Mouse (Mus musculus) large intestine, adult 2 months (tissue): ENCODE results near the gene Eif4b. TPM values are rescaled to one million over a fixed set of nuclear protein-coding genes. Genes with fewer than 3 reads are reported as not detected.

Source experiments
- DNase-seq: peaks from one replicate; pipeline ENCODE4 v3.0.0-alpha.2; 2012; ENCODE audit warnings: low read depth, low spot score
- WGBS: fragments of 180-500 bp; shearing (Covaris S2); methylation state at CpG from one replicate; pipeline ENCODE4 v1.1.7; 2018; 5-methylcytosine and 5-hydroxymethylcytosine counted together
- polyA plus RNA-seq: library from polyadenylated mRNA; depleted of rRNA; stranded (reverse); fragments of >200 nt; gene quantifications from 2 replicates; pipeline ENCODE4 v1.2.3, GENCODE M21; 2012

Eif4b gene
- polyA plus RNA-seq, 1 experiment: 58.6 TPM

DNA sequence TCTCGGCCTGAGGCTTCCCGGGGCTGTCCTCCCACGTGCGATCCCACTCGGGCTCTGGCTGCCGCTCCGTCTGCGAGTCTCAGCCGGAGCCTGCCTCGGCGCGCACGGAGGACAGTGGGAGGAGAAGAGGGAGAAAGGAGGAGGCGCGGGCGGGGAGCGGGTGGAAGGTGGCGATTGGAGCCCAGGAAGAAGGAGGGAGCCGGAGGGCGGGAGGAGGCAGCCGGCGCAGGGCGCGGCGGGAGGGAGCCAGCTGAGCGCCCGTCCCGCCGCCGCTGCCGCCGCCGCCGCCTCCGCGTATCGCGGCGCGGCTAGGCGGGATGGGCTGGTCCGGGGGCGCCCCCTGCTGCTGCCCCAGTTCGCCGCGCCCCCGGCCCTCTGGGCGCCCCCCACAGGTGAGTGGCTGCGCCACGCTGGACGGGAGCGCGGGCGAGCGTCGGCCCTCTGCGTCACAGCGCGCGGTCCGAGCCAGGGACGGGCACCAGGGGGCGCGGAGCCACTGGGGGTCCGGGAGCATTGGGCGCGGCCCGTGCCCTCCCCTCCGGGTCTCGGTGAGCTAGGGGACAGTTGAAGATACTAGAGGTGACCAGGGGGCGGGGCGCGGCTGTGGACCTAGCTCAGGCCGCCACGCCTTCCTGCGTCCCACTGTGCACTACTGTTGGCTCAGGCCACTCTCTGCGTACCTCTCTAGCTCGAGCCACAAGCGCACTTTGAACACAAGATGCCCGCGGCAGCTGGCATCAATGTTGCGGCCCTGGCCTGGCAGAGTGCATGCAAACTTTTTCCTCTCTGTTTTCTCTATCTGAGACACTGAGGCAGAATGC, 26.8 kb downstream of the Eif4b start, which contains the start of gene Tns2:
Tns2 (plus strand) TSS at position 253 of the 821 bp plus-strand sequence.
- WGBS: under 1% methylated on average over 71 of the region's 82 CpGs
- DNase-seq: no peak

DNA sequence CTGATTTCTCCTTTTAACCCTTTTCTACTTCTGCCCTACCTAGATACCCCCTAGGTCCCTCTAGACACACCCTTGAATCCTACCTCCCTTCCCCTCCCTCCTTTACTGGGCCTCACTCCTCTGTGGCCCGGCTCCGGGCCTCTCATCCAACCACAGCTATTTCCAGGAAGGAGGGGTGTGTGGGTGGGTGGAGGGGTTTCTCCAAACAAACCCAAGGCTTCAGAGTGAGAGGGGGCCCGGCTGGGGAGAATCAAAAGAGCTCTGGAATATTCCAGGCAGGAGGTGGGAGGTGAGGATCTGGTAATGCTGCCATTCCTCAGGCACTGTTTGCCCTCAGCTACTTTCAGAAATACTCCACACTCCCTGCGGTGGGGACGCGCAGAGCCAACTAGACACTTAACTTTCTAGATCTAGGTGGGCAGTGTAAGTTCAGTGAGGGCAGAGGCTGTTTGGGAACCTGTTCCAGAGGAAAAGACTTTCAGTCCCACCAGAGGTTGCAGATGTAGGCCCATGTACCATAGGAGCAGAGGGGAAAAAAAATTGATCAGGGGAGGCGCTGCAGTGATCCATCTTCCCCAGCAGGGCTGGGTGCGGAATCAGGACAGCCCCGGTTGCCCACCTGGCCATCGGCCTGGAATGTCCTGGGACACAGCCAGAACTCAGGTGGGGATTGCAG, 27.6 kb downstream of the Eif4b start:
- 31% methylated on average over 10 of the region's 10 CpGs for WGBS
- DNase-seq: no peak

- DNase-seq: no peak
- WGBS: 17% methylated on average over 11 of the region's 11 CpGs
Measured at GRCm38 (mm10) chr15:102101672-102102541, 28.3 kb downstream of the Eif4b start.

DNA sequence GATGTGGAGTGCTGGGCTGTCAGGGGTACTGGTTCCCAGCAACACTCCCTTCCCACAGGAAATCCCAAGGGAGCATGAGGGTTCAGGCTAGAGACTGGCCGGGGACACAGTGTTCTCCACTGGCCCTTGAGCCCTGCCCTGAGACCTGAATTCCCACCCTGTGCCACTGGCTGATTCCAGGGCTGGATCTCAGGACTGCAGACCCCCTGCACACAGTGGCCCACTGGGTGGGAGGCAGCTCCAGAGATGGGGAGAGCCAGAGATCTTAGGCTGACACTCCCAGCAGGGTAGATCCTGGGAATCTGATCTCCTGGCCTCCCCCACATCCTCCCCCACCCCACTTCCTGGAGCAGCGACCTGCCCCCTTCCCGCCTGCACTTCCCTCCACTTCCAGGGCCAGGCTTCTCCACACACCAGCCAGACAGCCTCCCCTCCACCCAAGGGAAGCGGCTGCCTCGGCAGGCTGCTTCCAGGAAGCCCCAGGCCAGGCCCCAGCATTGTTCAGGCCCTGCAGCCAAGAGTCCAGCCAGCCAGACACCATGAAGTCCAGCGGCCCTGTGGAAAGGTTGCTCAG, 29.1 kb downstream of the Eif4b start:
- 19% methylated on average over 6 of the region's 6 CpGs for WGBS
- DNase-seq: no peak

- no peak for DNase-seq
Measured at GRCm38 (mm10) chr15:102103371-102103946, 29.9 kb downstream of the Eif4b start.

DNA sequence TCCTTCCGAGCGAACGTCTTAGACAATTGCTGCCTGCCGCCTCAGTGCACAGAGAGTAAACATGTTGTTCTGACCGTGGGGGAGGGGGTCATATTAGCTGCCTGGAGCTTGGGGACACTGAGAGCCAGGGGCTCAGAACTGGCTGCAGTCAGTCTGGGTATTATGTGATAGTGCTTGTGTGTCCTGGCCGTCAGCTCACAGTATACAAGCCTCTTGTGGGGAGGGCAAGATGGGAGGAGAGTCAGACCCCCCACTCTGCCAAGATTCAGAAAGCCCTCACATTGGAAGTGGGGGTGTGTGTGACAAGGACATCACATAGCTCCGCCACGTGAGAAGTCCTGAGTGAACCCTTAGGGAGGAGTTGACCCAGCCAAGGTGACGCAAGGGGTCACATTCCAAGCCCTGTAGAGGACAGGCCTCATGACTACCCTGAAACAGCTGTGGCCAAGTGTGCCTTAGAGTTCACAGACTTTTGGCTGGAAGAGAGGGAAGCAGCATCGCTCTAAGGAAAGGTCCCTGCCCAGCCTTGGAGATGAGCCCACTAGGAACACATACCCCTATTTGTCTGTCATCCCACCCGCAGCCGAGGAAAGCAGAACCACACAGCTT, 30.5 kb downstream of the Eif4b start:
- no peak for DNase-seq
- 60% methylated on average over 12 of the region's 12 CpGs for WGBS

More at GRCm38 (mm10) chr15:102103371-102103946, 29.9 kb downstream of the Eif4b start:
- WGBS: 55% methylated on average over 14 of the region's 14 CpGs

DNA sequence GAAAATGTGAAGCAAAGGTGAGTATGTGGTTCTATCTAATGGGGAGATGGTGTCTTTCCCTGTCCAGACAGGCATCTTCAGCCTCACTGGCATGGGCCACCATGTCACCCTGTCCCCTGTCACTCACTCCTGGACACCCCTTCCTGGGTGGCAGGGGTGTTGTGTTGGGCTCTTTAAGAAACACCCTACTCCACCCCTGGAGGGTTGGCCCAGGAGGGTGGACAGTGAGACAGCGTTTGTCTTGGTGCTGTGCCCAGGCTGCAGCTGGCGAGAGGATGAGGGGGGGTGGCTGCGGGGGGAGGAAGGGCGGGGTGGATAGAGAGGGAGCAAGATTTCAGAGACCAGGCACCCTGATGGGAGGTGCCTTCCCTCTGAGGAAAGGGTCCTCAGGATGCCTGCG, 31.8 kb downstream of the Eif4b start:
- 1% methylated on average over 5 of the region's 5 CpGs for WGBS
- no peak for DNase-seq

DNA sequence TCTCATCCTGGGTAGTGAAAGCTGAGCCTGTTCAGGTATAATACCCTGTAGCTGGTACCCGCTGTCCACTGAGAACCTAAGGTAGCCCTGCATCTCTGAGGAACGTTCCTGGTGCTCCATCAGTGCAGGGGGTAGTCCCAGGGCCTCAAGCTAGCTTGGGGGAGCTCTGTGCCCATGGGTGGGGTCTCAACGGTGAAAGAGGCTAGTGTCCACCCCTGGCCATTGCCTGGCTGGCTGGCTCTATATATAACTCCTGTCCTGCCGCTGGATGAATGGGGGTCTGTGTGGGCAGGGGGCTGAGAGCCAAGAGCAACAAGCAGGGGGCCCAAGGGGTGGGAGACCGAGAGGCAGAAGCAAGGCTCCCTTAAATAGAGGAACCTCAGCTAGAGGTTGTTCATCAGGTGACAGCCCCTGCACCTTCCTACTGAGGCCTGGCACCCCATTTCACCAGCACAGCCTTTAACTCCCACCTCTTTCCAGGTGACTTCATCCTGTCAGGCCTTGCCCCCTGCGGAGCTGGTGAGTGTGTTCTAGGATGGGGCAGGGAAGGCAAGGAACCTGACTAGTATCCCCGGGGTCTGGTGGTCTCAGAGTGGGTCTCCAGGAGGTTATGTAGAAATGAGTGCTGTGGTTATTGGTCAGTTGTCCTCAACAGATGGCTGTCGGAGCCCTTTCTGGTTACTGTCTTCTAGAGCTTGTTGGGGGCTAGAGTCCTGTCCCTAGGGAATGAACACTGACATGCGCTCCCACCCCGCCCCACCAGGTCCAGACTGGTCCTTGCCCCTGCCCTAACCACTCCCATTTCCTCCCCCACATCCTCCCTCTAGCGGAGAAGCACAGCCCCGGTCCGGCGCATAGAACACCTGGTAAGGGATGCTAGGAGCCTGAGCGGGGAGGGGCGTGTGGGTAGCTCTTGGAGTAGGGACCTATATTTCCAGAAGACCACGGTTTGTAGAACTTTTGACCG, 32.5 kb downstream of the Eif4b start:
- WGBS: 23% methylated on average over 18 of the region's 18 CpGs

DNA sequence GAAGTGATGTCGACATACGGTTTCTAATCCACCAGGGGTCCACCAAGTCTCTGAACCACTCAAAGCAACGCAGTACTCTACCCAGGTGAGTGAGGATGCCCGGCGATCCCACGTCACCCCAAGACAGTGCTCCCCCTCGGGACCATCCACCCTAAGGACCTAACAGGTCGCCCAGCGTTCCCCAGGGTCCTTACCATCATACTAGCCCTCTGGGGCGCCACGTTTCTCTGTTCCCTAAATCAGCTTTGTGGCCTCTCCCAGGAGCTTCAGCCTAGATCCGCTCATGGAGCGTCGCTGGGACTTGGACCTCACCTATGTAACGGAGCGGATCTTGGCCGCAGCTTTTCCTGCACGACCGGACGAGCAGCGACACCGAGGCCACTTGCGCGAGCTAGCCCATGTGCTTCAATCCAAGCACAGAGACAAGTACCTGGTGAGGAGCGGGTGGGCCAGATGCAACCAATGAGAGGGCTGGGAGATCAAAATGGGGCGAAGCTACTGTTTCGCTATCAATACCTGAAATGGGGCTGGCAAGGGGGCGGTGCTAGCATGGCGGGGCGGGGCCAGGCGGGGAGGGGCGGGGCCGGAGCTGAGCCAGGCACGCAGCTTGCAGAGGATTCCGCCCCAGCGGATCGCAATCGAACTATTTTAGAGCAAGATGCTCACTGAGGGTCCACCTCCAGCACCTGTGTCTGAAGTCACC, 33.3 kb downstream of the Eif4b start:
- 25% methylated on average over 38 of the region's 38 CpGs for WGBS
- no peak for DNase-seq

More for the DNA sequence above, 32.5 kb downstream of the Eif4b start:
- DNase-seq: no peak

GRCm38 (mm10) chr15:102107689-102108573, 34.4 kb downstream of the Eif4b start:
- DNase-seq: no peak
- 47% methylated on average over 13 of the region's 13 CpGs for WGBS

DNA sequence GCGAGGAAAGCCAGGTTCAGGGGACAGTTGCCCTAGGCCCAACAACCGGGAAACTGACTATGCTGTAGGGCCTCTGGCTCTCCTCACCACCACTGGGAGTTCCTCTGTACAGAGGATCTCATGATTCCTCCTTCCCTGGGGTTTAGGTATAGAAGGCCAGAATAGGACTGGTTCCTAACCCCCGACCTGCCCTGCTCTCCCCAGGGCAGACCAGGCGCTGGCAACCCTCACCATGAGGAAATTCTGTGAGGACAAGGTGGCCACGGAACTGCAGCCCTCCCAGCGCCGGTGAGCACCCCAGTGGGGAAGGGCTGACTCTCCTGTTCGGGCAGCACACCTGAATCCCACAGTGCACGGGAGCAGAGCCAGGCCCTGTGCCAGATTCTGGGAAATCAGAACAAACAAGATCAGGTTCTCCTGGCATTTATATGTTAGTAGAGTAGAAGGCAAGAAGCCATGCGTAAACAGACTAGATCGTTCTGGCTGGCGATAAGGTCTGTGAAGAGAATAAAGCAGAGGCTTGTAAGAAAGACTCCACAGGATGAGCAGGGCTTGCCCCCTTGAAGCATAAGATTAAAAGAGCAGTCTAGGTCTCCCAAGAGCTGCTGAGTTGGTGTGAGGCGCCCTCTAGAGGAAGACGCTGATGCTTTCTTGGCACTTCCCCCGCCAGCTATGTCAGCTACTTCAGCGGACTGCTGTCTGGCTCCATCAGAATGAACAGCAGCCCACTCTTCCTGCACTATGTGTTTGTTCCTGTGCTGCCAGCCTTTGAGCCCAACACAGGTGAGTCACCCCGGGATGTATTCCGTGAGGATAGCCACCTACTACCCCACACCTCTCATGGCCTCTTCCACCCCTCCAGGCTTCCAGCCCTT, 35.3 kb downstream of the Eif4b start:
- no peak for DNase-seq
- 39% methylated on average over 18 of the region's 18 CpGs for WGBS

DNA sequence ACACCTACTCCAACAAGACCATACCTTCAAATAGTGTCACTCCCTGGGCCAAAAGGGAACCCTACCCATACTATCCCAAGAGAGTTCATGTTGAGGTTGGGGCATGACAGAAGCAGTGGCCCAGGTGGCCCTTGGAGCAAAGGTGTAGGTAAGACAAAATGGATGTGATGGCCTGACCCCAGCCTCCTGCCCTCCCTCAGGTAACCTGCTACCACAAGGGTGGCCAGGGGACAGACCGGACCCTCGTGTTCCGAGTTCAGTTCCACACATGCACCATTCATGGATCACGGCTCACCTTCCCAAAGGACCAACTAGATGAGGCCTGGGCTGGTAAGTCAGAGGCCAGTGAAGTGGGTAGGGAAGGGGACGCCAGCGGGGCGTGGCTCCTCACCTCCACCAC, 36.7 kb downstream of the Eif4b start:
- no peak for DNase-seq
- WGBS: 89% methylated on average over 7 of the region's 7 CpGs

- DNase-seq: no peak
- WGBS: 86% methylated on average over 29 of the region's 29 CpGs
Measured at GRCm38 (mm10) chr15:102110701-102111494, 37.3 kb downstream of the Eif4b start.

DNA sequence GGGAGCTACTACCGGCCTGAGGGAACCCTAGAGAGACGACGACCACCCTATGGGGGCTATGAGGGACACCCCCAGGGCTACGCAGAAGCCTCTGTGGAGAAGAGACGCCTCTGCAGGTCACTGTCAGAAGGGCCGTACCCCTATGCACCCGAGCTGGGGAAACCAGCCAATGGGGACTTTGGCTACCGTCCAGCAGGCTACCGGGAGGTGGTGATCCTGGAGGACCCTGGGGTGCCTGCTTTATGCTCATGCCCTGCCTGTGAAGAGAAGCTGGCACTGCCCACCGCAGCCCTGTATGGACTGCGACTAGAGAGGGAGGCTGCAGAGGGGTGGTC, 37.9 kb downstream of the Eif4b start:
- DNase-seq: no peak
- WGBS: 83% methylated on average over 11 of the region's 11 CpGs

DNA sequence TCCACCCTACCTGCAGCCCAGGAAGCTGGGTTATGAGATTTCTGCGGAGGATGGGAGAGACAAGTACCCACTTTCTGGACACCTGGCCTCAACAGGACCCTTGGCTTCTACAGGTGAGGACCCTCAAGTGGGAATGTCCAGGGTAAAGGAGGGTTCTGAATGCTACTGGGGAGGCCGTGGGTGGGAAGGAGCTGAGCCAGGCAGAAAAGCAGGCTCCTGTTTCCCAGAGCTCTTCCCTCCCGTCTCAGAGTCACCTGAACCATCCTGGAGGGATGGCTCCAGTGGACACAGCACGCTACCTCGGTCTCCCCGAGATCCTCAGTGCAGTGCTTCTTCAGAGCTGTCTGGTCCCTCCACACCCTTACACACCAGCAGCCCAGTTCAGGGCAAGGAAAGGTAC, 38.6 kb downstream of the Eif4b start:
- 89% methylated on average over 6 of the region's 6 CpGs for WGBS
- no peak for DNase-seq
